Mouse (Mus musculus) MEL (cell line): ENCODE measurements around the gene Borcs7.

ENCODE experiments used
- CHD1 ChIP-seq: IDR thresholded peaks from 2 replicates; pipeline ENCODE4 v1.6.1; 2012; ENCODE audit warnings: low read depth, mild to moderate bottlenecking, inconsistent platforms, low read length, improper control_type of control experiment
- CTCF ChIP-seq, 3 experiments: IDR thresholded peaks in 2 of 3; conservative IDR thresholded peaks in 1 of 3; 2 replicates each; pipeline ENCODE4 v1.5.1; 2011 to 2012; ENCODE audit warnings: low read length in 3 of 3, low read depth in 2 of 3, mild to moderate bottlenecking in 2 of 3, improper control_type of control experiment in 1 of 3, inconsistent platforms in 1 of 3, mixed read lengths in 1 of 3, moderate library complexity in 1 of 3; ENCODE audit not compliant: control insufficient read depth in 1 of 3, insufficient read depth in 1 of 3, poor library complexity in 1 of 3, severe bottlenecking in 1 of 3
- MAFK ChIP-seq: IDR thresholded peaks from 2 replicates; pipeline ENCODE4 v1.6.1; 2011; ENCODE audit warnings: low read depth, mild to moderate bottlenecking, low read length, improper control_type of control experiment, borderline replicate concordance
- NELFE ChIP-seq: IDR thresholded peaks from 2 replicates; pipeline ENCODE4 v1.6.1; 2011; ENCODE audit warnings: low read depth, low read length, improper control_type of control experiment
- POLR2A ChIP-seq, 2 experiments: IDR thresholded peaks; 2 replicates each; pipeline ENCODE4 v1.6.1; 2011 to 2012; ENCODE audit warnings: low read length in 2 of 2, mild to moderate bottlenecking in 2 of 2, control low read depth in 1 of 2, improper control_type of control experiment in 1 of 2, low read depth in 1 of 2, moderate library complexity in 1 of 2; ENCODE audit not compliant: control insufficient read depth in 1 of 2, insufficient read depth in 1 of 2, poor library complexity in 1 of 2

- no peak for TF ChIP-seq CTCF (IDR thresholded peaks at IDR 0.05 in 2 of 3, conservative IDR thresholded peaks at IDR 0.05 in 1 of 3; ENCODE audit: control insufficient read depth in 1 of 3, insufficient read depth in 1 of 3, low read depth in 2 of 3, low read length in 3 of 3, poor library complexity in 1 of 3, severe bottlenecking in 1 of 3)
- TF ChIP-seq NELFE, result no peak
- TF ChIP-seq POLR2A (IDR thresholded peaks at IDR 0.05; ENCODE audit: control insufficient read depth in 1 of 2, insufficient read depth in 1 of 2, low read depth in 1 of 2, low read length in 2 of 2, poor library complexity in 1 of 2), result no peak
- no peak for TF ChIP-seq MAFK
- TF ChIP-seq CHD1, result no peak
Measured at GRCm38 (mm10) chr19:46705779-46706495, 16.2 kb downstream of the Borcs7 start.
